Mouse (Mus musculus) stomach, postnatal 0 days (tissue): Measurements from ENCODE around the gene Il9. TPM values are rescaled to one million over a fixed set of nuclear protein-coding genes. Genes with fewer than 3 reads are reported as not detected.

ENCODE experiments used
- ATAC-seq: fragments of 200-750 bp; cut with Nextera tagmentation; 2 replicates; pipeline ENCODE4 v1.8.0; 2017; ENCODE audit not compliant: low FRiP score, low TSS enrichment
- DNase-seq: peaks from one replicate; pipeline ENCODE4 v3.0.0-alpha.2; 2016; ENCODE audit warnings: low spot score
- H3K27ac ChIP-seq: fragments of 300-500 bp; sonication (generic); replicated peaks from 2 replicates; pipeline ENCODE4 v1.5.1; 2014; ENCODE audit warnings: mild to moderate bottlenecking, control low read depth
- H3K27me3 ChIP-seq: fragments of 300-500 bp; sonication (generic); 2 replicates; pipeline ENCODE4 v1.6.1; 2014; ENCODE audit warnings: low read length; ENCODE audit not compliant: control insufficient read depth, insufficient read depth
- H3K36me3 ChIP-seq: fragments of 300-500 bp; sonication (generic); 2 replicates; pipeline ENCODE4 v1.6.1; 2014; ENCODE audit warnings: low read length, mixed read lengths; ENCODE audit not compliant: control insufficient read depth, insufficient read depth
- H3K4me1 ChIP-seq: fragments of 300-500 bp; sonication (generic); replicated peaks from 2 replicates; pipeline ENCODE4 v1.6.1; 2014; ENCODE audit warnings: antibody characterized with exemption; ENCODE audit not compliant: control insufficient read depth, insufficient read depth
- H3K4me2 ChIP-seq: fragments of 300-500 bp; sonication (generic); replicated peaks from 2 replicates; pipeline ENCODE4 v1.6.1; 2014; ENCODE audit warnings: low read depth, mild to moderate bottlenecking, control low read depth, moderate library complexity
- H3K4me3 ChIP-seq: fragments of 300-500 bp; sonication (generic); 2 replicates; pipeline ENCODE4 v1.5.1; 2014; ENCODE audit warnings: low read depth, low read length, control low read depth
- H3K9ac ChIP-seq: fragments of 300-500 bp; sonication (generic); 2 replicates; pipeline ENCODE4 v1.6.1; 2014; ENCODE audit warnings: mild to moderate bottlenecking, low read length, control low read depth, mixed read lengths
- H3K9me3 ChIP-seq: fragments of 300-500 bp; sonication (generic); 2 replicates; pipeline ENCODE4 v1.6.1; 2016; ENCODE audit warnings: low read length; ENCODE audit not compliant: control insufficient read depth
- CTCF ChIP-seq: IDR thresholded peaks from 2 replicates; pipeline ENCODE4 v1.5.1; 2016; ENCODE audit warnings: antibody characterized with exemption, low read depth, mild to moderate bottlenecking, moderate library complexity
- EP300 ChIP-seq: optimal IDR thresholded peaks from 2 replicates; pipeline ENCODE3; 2016; ENCODE audit warnings: antibody characterized with exemption
- WGBS: fragments of 180-500 bp; shearing (Covaris S2); extraction: QIAGEN DNeasy Blood & Tissue Kit; methylation state at CpG from one replicate; pipeline ENCODE4 v1.1.7; 2014; 5-methylcytosine and 5-hydroxymethylcytosine counted together
- polyA plus RNA-seq: library from polyadenylated mRNA; unstranded; fragments of >200 nt; fragmentation: Nextera tagmentation; extraction: Ambion mirVana; gene quantifications from 2 replicates; pipeline ENCODE4 v1.2.1, GENCODE M21; 2015

The Il9 gene
- polyA plus RNA-seq, 1 experiment from 2014 or later = not detected

- Histone ChIP-seq H3K36me3 (no peaks in the 10 kb centered on the region), H3K4me3 (no peak overlapping the region), H3K27me3 (peaks cover 3% of the 10 kb centered on the region), H3K9me3 (no peaks in the 10 kb centered on the region), H3K27ac (no peak overlapping the region), H3K9ac (no peak overlapping the region), H3K4me1 (no peaks in the 10 kb centered on the region), H3K4me2 (no peak overlapping the region)
- no peak for TF ChIP-seq CTCF
- TF ChIP-seq EP300 = no peak
- no peak for DNase-seq
- 52% methylated on average over 7 of the region's 7 CpGs for WGBS
- 0 out of 2 replicates have a peak, but pooled peaks have one; percentile 33 for ATAC-seq
These were observed 38.6 kb downstream of the Il9 start for GRCm38 (mm10) chr13:56443411-56443810.

- H3K4me1 ChIP-seq = no peaks in the 10 kb centered on the region
These were observed 43.6 kb downstream of the Il9 start, which contains the start of gene Slc25a48 for GRCm38 (mm10) chr13:56438211-56439075. Slc25a48 (plus strand) TSS chr13:56438355.

GRCm38 (mm10) chr13:56435615-56436287 is 46.3 kb downstream of the Il9 start:
- Histone ChIP-seq H3K27ac (no peak overlapping the region), H3K4me1 (no peaks in the 10 kb centered on the region), H3K27me3 (peaks cover 3% of the 10 kb centered on the region), H3K9ac (no peak overlapping the region), H3K36me3 (no peaks in the 10 kb centered on the region), H3K4me3 (no peak overlapping the region), H3K9me3 (no peaks in the 10 kb centered on the region), H3K4me2 (no peak overlapping the region)
- TF ChIP-seq CTCF (peak; percentile 48), EP300 (no peak)
- no peak for DNase-seq
- 62% methylated on average over 10 of the region's 10 CpGs for WGBS
- ATAC-seq = no peak

More at GRCm38 (mm10) chr13:56438211-56439075, 43.6 kb downstream of the Il9 start, which contains the start of gene Slc25a48:
- ATAC-seq (peak; percentile 49), DNase-seq (peak; percentile 53)
- H3K9me3 ChIP-seq = no peaks in the 10 kb centered on the region
- TF ChIP-seq EP300 (no peak), CTCF (no peak; the same call in 1 of the 2 replicates)
- H3K27me3 ChIP-seq = peaks cover 3% of the 10 kb centered on the region
- peak within 1 kb of the TSS; percentile 60 for H3K4me2 ChIP-seq
- peak within 1 kb of the TSS; percentile 31 for H3K4me3 ChIP-seq
- no peak within 1 kb of the TSS for H3K27ac ChIP-seq
- WGBS = 2% methylated on average over 51 of the region's 51 CpGs
- no peaks in the 10 kb centered on the region for H3K36me3 ChIP-seq
- H3K9ac ChIP-seq = 0 out of 2 replicates have a peak within 1 kb of the TSS, but pooled peaks have one; percentile 27

GRCm38 (mm10) chr13:56434311-56434751 is 47.7 kb downstream of the Il9 start:
- H3K4me2 ChIP-seq = no peak overlapping the region
- no peak overlapping the region for H3K27ac ChIP-seq
- H3K27me3 ChIP-seq = no peaks in the 10 kb centered on the region; the same call in 1 of the 2 replicates
- peak; percentile 21; the same call in 1 of the 2 replicates for ATAC-seq
- no peak overlapping the region for H3K4me3 ChIP-seq
- no peak for TF ChIP-seq EP300
- no peak for TF ChIP-seq CTCF
- WGBS = 73% methylated on average over 9 of the region's 9 CpGs
- no peak for DNase-seq
- H3K4me1 ChIP-seq = no peaks in the 10 kb centered on the region
- H3K9me3 ChIP-seq = no peaks in the 10 kb centered on the region
- no peak overlapping the region for H3K9ac ChIP-seq
- H3K36me3 ChIP-seq = no peaks in the 10 kb centered on the region

GRCm38 (mm10) chr13:56433466-56433865 is 48.6 kb downstream of the Il9 start:
- no peak; the same call in 1 of the 2 replicates for ATAC-seq
- TF ChIP-seq CTCF = peak; percentile 88
- no peak for TF ChIP-seq EP300
- no peaks in the 10 kb centered on the region for H3K9me3 ChIP-seq

More at GRCm38 (mm10) chr13:56433466-56433865, 48.6 kb downstream of the Il9 start:
- H3K27ac ChIP-seq = no peak overlapping the region
- no peaks in the 10 kb centered on the region for H3K4me1 ChIP-seq
- 19% methylated on average over 10 of the region's 10 CpGs for WGBS
- H3K27me3 ChIP-seq = no peaks in the 10 kb centered on the region; the same call in 1 of the 2 replicates
- H3K4me3 ChIP-seq = no peak overlapping the region
- H3K9ac ChIP-seq = no peak overlapping the region
- H3K4me2 ChIP-seq = no peak overlapping the region
- DNase-seq = peak; percentile 71
- H3K36me3 ChIP-seq = no peaks in the 10 kb centered on the region
